Mouse (Mus musculus): Measurements from ENCODE around the gene Cyp2d40. TPM values are rescaled to one million over a fixed set of nuclear protein-coding genes. Genes with fewer than 3 reads are reported as not detected.
A peak's percentile ranks its signal among the peaks of the same experiment; 100 is the strongest.

The Cyp2d40 gene
- polyA plus RNA-seq (2015; fragmentation: Nextera tagmentation; extraction: Ambion mirVana): 0.13 TPM in 2 replicates

DNA sequence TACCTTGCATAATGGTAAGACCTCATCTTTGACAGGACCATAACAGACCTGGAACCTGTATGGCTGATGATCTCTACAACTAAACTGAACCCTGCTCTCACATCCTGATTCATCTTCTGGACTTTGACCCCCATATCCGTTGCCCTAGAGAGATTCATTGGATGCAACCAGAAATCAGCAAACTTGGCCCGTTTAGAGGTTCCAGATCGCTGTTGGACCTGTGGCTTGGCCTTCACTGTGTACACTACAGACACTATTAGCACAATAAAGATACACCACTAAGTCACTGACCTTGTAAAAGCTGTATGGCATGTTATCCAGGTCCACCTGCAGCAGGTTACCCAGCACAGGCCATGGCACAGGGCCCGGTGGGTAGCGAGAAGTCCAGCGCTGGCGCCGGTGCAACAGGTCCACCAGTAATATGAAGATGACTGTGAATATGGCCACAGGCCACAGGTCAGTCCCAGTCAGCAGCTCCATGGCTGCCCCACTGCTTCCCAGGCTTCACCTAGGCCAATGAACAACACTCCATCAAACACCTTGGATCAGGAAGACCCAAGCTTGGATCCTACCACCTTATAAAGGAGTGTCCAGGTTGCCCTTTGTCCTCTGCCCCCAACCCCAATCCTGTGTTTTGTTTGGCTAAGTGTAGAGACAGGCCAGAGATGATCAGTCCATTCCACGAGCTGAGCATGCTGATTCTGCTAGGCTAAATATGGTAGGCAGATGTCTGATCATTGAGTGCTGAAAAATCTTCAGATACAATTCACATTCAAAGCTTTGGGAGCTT lies at the start of gene Cyp2d40:
TSS of gene Cyp2d40 (minus strand) at position 553 of the 790 bp plus-strand sequence.
- Histone ChIP-seq H3K27me3 (no peaks in the 10 kb centered on the region), H3K36me3 (replicated peaks) (no peaks in the 10 kb centered on the region), H3K9me3 (replicated peaks) (no peaks in the 10 kb centered on the region), H3K4me2 (no peak within 1 kb of the TSS), H3K9ac (no peak within 1 kb of the TSS), H3K27ac (replicated peaks) (no peak within 1 kb of the TSS), H3K4me3 (replicated peaks) (no peak within 1 kb of the TSS), H3K4me1 (replicated peaks) (no peaks in the 10 kb centered on the region)
- WGBS (ENCODE audit: insufficient replicate concordance): 72% methylated on average over 9 of the region's 9 CpGs
- no peak for ATAC-seq (ENCODE audit: insufficient read depth)

DNA sequence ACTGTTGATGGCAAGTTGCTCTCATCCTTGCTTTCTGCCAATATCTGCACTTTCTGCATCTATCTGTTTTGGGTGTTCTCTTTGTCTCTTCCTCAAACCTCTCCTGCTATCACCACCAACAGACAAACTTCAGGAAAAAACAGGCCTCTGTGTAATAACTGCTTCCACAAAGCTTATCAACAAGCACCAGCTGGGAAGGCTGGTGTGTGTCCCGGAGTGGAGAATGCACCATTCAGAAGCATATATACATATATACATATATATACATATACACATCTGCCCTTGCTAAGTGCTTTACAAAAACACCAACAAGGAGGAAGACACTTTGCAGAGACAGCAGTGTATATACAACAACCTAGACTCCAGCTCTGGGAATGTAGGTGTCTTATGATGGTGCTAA lies 46.6 kb upstream of the Cyp2d40 start:
- WGBS (ENCODE audit: insufficient replicate concordance): 15% methylated on average over 1 of the region's 1 CpGs
- peak overlapping the region; percentile 38 for H3K27ac ChIP-seq (replicated peaks)

DNA sequence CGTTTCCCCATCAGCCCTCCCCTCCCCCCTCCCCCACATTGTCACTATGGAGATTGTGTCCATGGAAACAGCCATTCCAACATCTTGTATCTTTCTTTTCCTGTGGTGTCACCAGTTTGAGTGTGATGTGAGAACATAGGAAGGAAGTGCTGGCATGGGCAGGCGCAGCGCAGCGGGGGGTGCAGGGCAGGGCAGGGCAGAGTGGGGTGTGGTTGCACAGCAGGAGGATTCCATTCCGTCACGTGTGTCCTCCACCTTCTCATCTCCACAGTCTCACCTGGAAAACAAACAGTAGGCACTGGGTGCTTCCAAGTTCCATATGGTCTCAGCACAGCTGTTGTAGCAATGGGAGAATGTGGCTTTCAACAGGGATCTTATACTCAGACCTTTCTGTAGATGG lies 45.5 kb upstream of the Cyp2d40 start:
- no peaks in the 10 kb centered on the region for H3K27me3 ChIP-seq
- no peak overlapping the region for H3K9ac ChIP-seq
- H3K9me3 ChIP-seq (replicated peaks): no peaks in the 10 kb centered on the region
- H3K36me3 ChIP-seq (replicated peaks): peaks cover 18% of the 10 kb centered on the region
- H3K4me2 ChIP-seq: no peak overlapping the region
- H3K4me3 ChIP-seq (replicated peaks): no peak overlapping the region
- H3K4me1 ChIP-seq (replicated peaks): peaks cover 25% of the 10 kb centered on the region
- peak; percentile 43; the same call in 1 of the 2 replicates for ATAC-seq (ENCODE audit: insufficient read depth)
- 26% methylated on average over 6 of the region's 6 CpGs for WGBS (ENCODE audit: insufficient replicate concordance)
- peak overlapping the region; percentile 38; the same call in 1 of the 2 replicates for H3K27ac ChIP-seq (replicated peaks)

More for the DNA sequence above, 46.6 kb upstream of the Cyp2d40 start:
- Histone ChIP-seq H3K27me3 (no peaks in the 10 kb centered on the region), H3K9ac (no peak overlapping the region), H3K4me1 (replicated peaks) (peaks cover 25% of the 10 kb centered on the region), H3K4me2 (no peak overlapping the region), H3K4me3 (replicated peaks) (no peak overlapping the region), H3K9me3 (replicated peaks) (no peaks in the 10 kb centered on the region), H3K36me3 (replicated peaks) (peaks cover 25% of the 10 kb centered on the region)
- ATAC-seq (ENCODE audit: insufficient read depth): peak; percentile 80

DNA sequence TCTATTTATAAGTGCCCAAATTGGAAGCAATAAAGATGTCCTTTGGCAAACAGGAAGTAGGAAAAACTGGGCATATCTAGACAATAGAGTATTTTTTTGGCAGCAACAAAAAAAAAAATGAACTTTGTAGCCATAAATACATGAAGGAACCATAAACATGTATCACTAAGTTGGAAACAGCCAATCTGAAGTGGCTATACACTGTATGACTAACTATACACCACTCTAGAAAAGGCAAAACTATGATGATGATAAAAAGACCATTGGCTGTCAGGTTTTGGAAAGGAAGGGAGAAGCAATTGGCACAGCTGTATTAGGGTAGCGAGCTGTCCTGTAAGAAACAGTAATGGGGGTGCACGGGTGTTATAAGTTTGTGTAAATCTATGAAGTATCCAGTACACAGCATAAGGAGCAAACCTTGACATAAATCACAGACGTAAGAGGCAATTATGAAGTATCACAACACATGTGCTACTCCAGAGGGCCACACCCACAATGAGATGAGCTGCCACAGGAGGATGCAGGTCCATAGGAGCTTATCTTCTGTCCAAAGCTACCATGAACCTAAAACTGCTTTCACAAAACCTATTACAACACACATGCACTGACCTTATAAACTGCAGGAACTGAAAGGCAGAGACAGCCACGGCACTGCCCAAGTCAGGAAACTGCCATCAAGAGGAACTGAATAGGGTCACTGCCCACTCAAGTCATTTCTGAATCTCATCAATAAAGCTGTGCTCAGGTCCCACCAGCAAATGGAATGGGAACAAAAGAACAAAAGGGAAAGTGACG lies 43.2 kb upstream of the Cyp2d40 start:
- 57% methylated on average over 5 of the region's 5 CpGs for WGBS (ENCODE audit: insufficient replicate concordance)

DNA sequence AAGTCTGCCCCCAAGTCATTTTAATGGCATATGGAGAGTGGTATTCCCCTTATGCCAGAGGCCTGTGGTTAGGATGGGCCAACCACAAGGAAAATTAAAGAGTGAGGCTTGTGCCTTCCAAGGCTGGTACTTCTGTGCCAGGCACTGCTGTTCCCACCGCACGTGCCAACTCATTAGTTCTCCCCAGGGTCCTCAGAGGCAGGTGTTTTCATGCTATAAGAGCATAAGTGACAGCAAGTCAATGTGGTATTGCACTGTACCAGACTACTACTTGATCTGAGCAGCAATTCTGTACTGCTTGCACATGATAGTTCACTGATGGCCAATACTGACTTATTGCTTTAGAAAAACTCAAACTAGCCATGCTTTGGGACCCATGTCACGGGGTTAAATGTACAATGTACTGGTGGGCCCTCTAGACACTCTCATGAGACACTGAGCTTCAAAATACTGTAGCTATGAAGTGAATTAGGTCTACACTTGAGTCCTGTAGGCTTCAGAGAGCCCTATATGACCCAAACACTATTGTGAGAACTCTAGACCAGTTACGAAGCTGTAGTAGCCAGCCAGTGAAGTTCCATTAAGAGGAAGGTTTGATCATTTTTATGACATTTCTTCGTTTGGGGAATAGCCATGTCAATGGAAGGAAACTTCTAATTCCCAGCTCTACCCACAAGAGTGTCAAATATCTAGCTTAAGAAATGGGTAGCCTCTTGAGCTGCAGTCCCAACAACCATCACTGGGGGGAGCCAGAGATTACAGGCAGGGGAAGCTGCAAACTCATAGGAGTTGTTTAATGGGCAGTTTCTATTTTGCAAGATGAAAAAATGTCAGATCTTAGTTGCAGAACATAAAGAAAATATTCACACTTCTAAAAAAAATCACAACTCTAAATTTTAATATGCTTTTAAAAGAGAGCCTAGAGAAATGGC lies 41.0 kb upstream of the Cyp2d40 start:
- Histone ChIP-seq H3K4me3 (replicated peaks) (no peak overlapping the region), H3K9ac (no peak overlapping the region), H3K4me1 (replicated peaks) (peaks cover 9% of the 10 kb centered on the region), H3K27me3 (no peaks in the 10 kb centered on the region), H3K36me3 (replicated peaks) (peaks cover 4% of the 10 kb centered on the region; the same call in 1 of the 2 replicates), H3K27ac (replicated peaks) (no peak overlapping the region), H3K4me2 (no peak overlapping the region), H3K9me3 (replicated peaks) (no peaks in the 10 kb centered on the region)
- no peak for ATAC-seq (ENCODE audit: insufficient read depth)
- WGBS (ENCODE audit: insufficient replicate concordance): 69% methylated on average over 5 of the region's 5 CpGs

More for the DNA sequence above, 43.2 kb upstream of the Cyp2d40 start:
- Histone ChIP-seq H3K27ac (replicated peaks) (no peak overlapping the region), H3K27me3 (no peaks in the 10 kb centered on the region), H3K36me3 (replicated peaks) (peaks cover 8% of the 10 kb centered on the region), H3K4me3 (replicated peaks) (no peak overlapping the region), H3K9ac (no peak overlapping the region), H3K4me2 (no peak overlapping the region), H3K4me1 (replicated peaks) (peaks cover 25% of the 10 kb centered on the region), H3K9me3 (replicated peaks) (no peaks in the 10 kb centered on the region)
- ATAC-seq (ENCODE audit: insufficient read depth): no peak

DNA sequence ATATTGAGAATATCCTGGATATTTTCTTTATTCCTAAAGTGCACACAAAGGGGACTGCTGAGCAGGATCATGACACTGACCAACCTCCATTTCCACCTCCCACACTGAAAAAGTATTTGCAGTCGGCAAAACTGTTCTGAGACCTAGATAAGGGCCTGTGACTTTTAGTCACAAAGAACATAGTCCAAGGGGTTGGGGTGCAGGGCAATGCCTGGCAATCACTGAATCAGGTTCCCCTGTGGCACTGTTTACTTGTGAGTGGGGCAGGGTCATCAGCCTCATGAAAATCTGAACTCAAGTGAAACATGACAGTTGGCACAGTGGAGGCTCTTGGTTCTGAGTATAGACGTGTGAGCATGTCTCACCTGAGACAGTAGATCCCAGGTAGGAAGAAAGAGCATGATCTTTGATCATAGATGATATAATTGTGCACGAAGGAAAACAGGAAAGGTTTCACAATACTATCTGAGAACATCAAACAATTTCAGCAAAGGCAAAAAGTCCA lies 32.0 kb upstream of the Cyp2d40 start:
- H3K9ac ChIP-seq: no peak overlapping the region
- ATAC-seq (ENCODE audit: insufficient read depth): peak; percentile 14; the same call in 1 of the 2 replicates
- 42% methylated on average over 3 of the region's 3 CpGs for WGBS (ENCODE audit: insufficient replicate concordance)
- H3K9me3 ChIP-seq (replicated peaks): no peaks in the 10 kb centered on the region
- H3K36me3 ChIP-seq (replicated peaks): no peaks in the 10 kb centered on the region
- H3K27ac ChIP-seq (replicated peaks): peak overlapping the region; percentile 51; the same call in 1 of the 2 replicates
- H3K4me3 ChIP-seq (replicated peaks): no peak overlapping the region
- H3K4me2 ChIP-seq: no peak overlapping the region
- H3K4me1 ChIP-seq (replicated peaks): no peaks in the 10 kb centered on the region
- no peaks in the 10 kb centered on the region for H3K27me3 ChIP-seq

DNA sequence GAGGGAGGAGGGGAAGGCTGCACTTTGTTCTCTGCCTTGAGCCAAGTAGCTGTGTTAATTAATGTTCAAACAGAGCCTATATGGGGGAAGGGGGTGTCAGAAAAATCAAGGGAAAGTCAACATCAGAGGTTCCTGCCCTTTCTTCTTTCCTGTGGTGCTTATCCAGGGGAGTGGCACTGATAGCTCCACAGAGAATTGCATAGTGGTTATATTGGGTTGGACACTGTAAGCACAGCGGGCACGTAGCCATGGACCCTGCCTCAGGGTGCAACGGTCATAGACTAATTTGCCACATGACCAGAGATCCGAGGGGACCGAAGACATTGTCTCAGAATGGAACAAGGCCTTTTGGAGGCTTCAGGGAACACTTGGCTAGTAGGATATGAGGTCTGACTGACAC lies 30.3 kb upstream of the Cyp2d40 start, which contains the start of gene Cyp2d26:
TSS of gene Cyp2d26 (minus strand) at position 18 of the 400 bp plus-strand sequence.
- Histone ChIP-seq H3K4me1 (replicated peaks) (no peaks in the 10 kb centered on the region), H3K9ac (no peak within 1 kb of the TSS), H3K4me3 (replicated peaks) (peak within 1 kb of the TSS; percentile 20), H3K27me3 (no peaks in the 10 kb centered on the region), H3K27ac (replicated peaks) (peak within 1 kb of the TSS; percentile 51), H3K36me3 (replicated peaks) (no peaks in the 10 kb centered on the region), H3K4me2 (peak within 1 kb of the TSS; percentile 38), H3K9me3 (replicated peaks) (no peaks in the 10 kb centered on the region)
- 56% methylated on average over 5 of the region's 5 CpGs for WGBS (ENCODE audit: insufficient replicate concordance)
- peak; percentile 75 for ATAC-seq (ENCODE audit: insufficient read depth)

DNA sequence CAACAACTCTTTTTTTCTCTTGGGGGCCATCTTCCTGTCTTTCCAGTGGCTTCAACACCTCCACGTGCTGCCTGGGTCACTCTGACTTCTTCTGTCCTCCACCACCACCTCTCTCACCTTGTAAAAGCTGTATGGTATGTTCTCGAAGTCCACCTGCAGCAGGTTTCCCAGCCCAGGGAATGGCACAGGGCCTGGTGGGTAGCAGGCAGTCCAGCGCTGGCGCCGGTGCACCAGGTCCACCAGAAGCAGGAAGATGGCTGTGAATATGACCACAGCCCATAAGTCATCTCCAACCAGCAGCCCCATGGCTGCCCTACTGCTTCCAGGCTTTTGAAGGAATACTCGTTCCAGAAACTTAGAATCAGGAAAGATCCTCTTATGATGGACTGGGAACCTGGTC lies 29.9 kb upstream of the Cyp2d40 start:
- no peaks in the 10 kb centered on the region for H3K27me3 ChIP-seq
- H3K4me2 ChIP-seq: peak overlapping the region; percentile 1; the same call in 1 of the 2 replicates
- H3K27ac ChIP-seq (replicated peaks): peak overlapping the region; percentile 42; the same call in 1 of the 2 replicates
- ATAC-seq (ENCODE audit: insufficient read depth): peak; percentile 16
- H3K4me1 ChIP-seq (replicated peaks): no peaks in the 10 kb centered on the region
- no peaks in the 10 kb centered on the region for H3K9me3 ChIP-seq (replicated peaks)
- H3K4me3 ChIP-seq (replicated peaks): peak overlapping the region; percentile 17
- H3K9ac ChIP-seq: no peak overlapping the region
- no peaks in the 10 kb centered on the region for H3K36me3 ChIP-seq (replicated peaks)
- WGBS (ENCODE audit: insufficient replicate concordance): 59% methylated on average over 6 of the region's 6 CpGs

DNA sequence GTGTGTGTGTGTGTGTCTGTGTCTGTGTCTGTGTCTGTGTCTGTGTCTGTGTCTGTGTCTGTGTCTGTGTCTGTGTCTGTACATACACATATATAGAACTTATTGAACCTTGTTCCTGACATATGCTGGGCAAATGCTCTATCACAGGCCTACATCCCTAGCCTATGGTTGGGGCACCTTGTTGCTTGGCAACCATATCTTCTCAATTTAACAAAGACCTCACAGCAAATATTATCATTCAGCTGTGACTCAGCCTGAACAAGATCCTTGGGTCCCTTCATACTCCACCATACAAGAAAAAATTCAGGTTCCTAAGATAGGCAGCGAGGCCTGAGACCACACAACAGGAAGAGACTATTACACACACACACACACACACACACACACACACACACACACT lies 29.5 kb upstream of the Cyp2d40 start:
- Histone ChIP-seq H3K4me3 (replicated peaks) (peak overlapping the region; percentile 17), H3K4me1 (replicated peaks) (no peaks in the 10 kb centered on the region), H3K36me3 (replicated peaks) (no peaks in the 10 kb centered on the region), H3K9ac (no peak overlapping the region), H3K9me3 (replicated peaks) (no peaks in the 10 kb centered on the region), H3K27ac (replicated peaks) (no peak overlapping the region), H3K4me2 (no peak overlapping the region), H3K27me3 (no peaks in the 10 kb centered on the region)
- whole genome bisulfite sequencing (ENCODE audit: insufficient replicate concordance): 19% methylated on average over 1 of the region's 1 CpGs
- no peak for ATAC-seq (ENCODE audit: insufficient read depth)

DNA sequence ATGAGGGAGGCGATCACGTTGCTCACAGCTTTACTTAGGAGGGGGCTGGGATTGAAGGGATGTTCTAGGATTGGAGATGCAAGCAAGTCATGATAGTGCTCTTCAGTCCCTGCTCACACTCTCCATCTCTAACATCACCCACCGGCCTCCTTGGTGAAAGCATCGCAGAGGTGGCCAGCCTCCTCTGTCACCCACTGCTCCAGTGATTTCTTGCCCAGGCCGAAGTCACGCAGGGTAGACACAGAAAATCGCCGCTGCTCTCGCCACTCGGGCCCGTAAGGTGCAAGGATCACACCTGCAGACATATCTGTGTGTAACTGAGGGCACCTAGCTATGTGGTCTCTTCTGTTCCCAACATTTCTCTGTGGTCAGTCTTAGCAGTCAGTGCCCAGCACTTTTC lies 28.6 kb upstream of the Cyp2d40 start:
- Histone ChIP-seq H3K9me3 (replicated peaks) (no peaks in the 10 kb centered on the region), H3K4me1 (replicated peaks) (no peaks in the 10 kb centered on the region), H3K9ac (no peak overlapping the region), H3K4me3 (replicated peaks) (peak overlapping the region; percentile 20), H3K36me3 (replicated peaks) (no peaks in the 10 kb centered on the region), H3K27ac (replicated peaks) (no peak overlapping the region), H3K27me3 (no peaks in the 10 kb centered on the region), H3K4me2 (peak overlapping the region; percentile 38)
- ATAC-seq (ENCODE audit: insufficient read depth): no peak
- WGBS (ENCODE audit: insufficient replicate concordance): 76% methylated on average over 11 of the region's 11 CpGs
